Mouse (Mus musculus) Muller cell, postnatal 12 days (primary cell): ENCODE measurements around the gene Ndufaf2.

ENCODE experiments used
- DNase-seq: peaks from one replicate; pipeline ENCODE4 v3.0.0-alpha.2; 2015; ENCODE audit errors: inconsistent ontology term

Ndufaf2 gene

DNA sequence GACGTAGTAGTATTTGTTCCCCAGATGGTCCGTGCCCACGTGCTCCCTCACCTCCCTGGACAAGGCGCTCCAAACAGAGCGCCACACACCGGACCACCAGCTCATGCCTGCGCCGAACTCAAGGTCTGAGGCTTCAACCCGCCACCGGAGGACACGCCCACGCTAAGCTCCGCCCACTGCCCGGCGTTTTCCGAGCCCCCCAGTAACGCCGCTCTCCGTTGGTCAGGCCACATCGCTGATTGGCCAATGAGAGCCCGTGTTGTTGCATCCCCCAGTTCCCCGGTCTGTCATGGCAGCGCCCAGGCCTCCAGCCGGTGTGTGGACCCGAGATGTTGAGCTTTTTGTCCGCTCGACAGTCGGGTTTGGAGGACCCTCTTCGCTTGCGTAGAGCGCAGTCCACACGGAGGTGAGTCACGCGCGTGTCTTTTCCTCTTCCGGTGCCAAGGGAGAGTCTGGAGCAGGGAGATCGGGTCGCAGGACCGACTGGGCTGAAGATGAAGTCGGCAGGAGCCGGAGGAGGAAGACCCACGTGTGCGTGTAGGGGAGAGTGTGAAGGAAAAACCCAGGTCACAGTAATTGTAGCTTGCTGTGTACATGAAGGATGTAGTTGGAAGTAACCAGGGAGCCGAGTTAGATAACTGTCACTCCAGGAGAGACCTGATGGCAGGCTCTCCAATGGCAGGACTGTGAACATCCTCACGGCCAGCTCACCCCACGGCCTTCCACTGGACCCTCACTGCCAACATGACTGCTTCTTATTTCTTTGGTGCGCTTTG, at the start of gene Ndufaf2, which contains the start of gene Ercc8:
Gene Ndufaf2 (minus strand): TSS at position 159 of the 776 bp plus-strand sequence.
Gene Ercc8 (plus strand): TSS at position 267 of the 776 bp plus-strand sequence.
- DNase-seq = peak; percentile 95

DNA sequence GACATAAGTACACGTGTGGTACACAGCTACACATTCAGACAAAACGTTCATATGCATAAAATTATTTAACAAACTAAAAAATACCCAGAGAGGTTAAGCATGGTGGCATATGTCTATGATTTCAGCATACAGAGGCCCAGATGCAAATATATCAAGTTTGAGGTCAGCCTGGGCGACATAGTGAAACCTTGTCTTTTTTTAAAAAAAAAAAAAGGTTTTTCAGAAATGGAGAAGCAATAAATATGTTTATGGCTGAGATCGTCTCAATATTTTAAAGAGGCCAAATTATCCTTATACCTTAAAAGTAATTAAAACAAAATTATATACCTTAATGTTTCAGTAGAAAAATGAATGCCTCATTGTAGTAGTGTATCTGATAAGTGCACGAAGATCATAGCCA, 49.7 kb upstream of the Ndufaf2 start:
- DNase-seq = no peak

DNA sequence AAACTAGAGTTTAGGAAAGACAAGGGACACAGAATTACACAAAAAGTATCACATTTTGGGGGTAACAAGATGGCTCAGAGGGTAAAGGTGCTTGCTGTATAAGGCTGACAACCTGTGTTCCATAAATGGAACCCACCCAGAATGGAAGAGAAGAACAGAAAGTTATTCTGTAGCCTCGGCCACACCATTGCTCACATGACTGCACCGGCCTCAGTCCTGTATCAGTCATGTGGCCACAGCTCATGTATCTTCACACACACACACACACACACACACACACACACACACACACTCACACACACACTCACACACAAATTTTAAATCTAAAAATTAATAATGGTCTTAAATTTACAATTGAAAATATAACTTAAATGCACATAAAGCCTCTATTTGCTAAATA, 49.0 kb upstream of the Ndufaf2 start:
- no peak for DNase-seq

DNA sequence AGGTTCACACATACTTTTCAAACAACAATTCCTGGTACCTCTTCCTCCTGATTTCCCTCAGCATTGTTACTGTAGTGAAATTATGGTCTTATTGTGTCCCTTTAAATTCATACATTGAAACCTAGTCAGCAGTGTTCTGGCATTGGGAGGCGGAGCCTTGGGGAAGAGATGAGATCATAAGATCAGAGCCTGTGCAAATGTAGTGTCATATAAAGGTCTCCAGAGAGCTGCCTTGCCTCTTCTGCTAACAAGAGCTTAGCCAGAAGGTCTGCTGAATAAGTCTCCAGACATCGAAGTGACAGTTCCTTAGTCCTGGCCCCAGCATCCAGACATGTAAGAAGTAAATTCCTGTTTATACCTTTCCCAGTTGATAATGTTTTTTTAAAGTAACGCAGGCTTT, 46.4 kb upstream of the Ndufaf2 start:
- no peak for DNase-seq

DNA sequence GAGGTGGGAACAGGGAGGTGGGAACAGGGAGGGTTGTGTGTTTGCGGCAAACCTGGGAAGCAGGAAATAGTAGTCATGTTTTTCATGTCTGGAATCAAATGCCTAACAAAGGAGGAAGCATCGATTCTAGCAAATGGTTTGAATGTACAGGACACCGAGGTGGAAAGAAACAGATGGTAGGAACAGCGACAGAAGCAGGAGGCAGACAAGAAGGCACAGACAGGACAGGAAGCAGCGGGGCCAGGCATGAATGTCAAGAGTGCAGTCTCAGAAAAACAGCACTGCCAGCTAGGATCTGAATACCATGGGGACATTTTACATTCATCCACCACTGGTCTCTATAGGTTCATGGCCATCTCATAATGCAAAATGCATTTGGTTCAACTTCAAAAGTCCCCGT, 37.1 kb upstream of the Ndufaf2 start:
- DNase-seq = no peak

DNA sequence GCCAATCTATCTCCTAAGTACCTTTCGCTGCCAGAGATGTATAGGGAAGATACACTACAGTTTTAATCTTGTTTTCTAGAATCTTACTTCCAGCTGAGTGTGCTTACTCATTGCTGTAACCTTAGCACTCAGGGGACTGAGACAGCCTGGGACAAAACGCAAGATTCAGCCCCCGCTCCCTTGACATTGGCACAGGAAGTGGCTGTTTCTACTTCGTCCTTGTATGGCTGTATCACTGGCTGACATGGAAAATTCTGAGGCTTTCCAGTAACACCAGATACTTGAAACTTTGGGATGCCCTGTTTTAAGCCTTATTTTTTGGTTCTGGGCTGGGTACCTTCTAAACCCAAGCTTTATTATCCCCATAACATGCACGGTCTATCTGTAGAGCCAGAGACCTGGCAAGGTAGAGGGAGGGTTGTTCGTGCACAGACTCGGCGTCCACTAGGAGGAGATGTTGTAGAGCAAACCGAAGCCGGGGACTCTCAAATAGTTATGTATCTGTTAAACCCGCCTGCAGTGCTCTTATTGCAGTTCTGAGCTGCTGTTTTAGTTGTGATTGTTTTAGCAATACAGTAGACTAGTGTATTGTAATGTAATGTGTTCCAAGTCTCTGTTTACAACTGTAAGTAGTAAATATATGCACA, 32.8 kb upstream of the Ndufaf2 start:
- peak; percentile 36 for DNase-seq

DNA sequence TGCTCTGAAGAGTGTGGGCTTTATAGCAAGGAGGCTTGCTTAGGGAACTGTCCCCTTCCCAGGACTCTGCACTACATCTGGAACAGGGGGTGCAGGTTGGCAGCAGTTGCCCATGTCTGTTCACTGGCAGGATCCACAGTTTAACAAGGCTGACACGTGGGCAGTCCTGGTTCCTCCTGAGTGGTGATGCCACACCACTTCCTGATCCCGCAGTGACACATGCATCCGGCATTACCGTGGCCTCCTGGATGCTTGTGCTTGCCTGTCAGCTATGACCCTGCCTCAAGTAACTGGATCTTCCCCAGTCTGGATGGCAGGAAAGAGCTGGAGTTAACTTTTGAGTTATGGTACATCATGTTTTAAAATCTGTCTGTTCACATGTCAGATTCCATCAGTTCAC, 29.6 kb upstream of the Ndufaf2 start:
- DNase-seq = no peak

DNA sequence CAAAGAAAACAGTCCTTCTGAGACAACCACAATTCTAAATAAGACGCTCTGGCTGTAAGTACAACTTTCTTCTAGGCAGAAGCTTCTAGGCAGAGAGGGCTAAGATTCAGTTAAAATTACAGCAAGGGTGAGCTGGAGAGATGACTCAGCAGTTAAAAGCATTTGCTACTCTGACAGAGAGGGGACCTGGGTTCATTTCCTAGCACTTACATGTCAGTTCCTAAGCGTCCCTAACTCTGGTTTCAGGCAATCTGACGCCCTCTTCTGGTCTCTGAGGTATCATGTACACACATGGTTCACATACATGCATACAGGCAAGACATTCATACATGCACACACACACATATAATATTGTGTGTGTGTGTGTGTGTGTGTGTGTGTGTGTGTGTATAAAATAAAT, 27.1 kb upstream of the Ndufaf2 start:
- DNase-seq = no peak

DNA sequence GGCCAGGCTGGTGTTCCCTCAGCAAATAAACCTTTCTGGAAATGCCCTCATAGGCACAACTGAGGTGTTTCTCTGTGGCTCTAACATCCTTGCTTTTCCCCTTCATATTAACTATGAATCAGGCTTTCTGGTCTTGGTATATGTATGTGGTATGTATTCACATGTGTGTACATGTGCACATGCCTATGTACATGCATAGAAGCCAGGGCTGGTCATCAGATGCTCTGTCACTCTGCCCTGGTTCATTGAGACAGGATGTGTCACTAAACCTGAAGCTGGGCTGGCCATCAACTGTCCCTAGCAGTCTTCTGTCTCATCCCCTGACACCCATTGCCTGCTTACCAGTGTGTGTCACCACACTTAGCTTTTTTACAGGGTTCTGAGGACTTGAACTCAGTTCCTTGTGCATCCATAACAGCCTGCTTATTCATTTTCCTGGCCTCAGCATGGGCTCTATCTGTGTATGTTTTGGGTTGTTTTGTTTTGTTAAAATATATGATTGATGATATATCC, 26.4 kb upstream of the Ndufaf2 start:
- DNase-seq = no peak

DNA sequence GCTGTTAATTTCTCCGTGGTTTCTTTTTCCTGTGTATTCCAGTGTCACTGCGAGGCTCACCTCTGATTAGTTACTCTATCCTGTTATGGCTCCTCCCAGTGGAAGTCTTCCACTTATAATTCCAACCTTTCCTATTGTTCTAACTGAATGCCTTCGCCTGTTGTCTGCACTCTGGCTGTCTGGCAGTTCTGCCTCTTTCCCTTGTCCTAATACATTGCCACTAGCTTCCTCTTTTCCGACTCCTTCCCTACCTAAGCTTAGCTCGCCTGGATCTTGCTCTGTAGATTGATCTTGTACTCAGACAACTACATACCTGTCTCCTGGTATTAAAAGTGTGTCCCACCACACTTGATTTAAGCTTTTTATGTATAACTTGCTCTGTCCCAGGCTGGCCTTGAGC, 22.4 kb upstream of the Ndufaf2 start:
- no peak for DNase-seq

DNA sequence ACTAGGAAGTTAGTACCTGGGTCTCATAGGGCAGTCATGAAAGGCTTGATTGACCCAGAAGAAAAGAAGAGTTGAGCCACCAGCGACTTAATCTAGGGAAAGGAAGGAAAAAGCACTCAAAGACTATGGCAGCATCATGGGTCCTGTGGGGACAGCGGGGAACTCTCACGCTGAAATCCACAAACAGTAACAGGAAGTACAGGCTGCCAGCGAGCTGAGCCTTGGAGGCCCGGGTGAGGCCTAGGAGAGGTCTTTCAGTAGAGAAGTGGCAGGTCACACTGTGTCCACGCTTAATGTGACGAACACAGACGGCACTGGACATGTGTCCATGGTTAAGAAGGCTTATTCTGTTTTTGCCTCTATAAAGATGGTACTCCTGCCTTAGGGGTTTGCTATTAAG, 21.2 kb upstream of the Ndufaf2 start:
- no peak for DNase-seq

DNA sequence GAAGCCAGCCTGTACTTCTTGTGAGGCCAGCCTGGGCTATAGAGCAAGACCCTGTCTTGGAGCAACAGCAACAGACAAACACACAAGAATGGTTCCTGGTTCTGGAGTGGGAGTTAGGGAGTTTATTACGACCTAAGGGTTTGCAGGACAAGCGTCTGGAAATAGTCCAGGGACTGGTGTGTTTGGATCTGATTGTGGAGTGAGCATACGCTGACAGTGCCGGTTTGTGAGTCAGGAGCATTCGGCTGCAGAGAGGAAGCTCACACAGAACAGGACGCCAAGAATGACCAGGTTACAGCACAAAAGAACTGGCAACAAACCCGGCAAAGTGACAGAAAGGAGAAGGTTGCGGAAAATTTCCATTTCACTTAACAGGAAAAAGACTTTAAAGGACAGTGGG, 12.1 kb upstream of the Ndufaf2 start:
- no peak for DNase-seq

DNA sequence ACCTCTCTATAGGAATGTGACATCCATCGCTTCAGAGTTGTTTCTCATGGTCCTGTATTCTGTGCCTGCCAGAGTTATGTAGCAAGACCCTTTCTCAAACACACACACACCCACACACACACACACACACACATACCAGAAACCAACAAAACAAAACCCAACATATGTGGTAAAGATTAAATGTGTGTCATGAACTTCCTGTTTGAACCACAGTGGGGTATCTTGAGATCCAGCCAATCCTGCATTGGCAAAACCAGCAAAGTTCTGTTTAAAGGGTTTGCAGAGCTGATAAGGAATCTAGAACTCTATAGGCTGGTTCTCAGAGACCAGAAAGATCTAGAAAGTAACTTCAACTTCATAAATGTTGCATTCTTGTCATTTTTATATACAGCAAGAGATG, 11.6 kb upstream of the Ndufaf2 start:
- DNase-seq = no peak

DNA sequence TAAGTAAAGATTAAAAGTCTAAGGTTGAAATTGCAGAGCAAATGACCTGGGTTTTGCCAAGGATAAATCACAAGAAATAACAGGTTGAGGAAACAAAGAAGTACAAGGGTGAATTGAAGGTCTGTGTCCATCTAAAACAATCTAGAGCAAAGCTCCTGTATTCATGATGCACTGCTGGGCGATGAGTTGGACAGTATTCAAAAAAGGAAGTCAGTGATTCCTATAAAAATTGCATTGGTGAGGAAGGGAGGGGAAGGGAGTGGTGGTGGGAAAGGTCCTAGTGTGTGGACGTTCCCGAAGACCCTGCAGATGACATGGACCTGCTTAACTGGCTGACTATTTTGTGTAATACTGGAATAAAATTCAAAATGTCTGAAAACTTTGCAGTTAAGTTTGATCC, 6.2 kb upstream of the Ndufaf2 start:
- no peak for DNase-seq

DNA sequence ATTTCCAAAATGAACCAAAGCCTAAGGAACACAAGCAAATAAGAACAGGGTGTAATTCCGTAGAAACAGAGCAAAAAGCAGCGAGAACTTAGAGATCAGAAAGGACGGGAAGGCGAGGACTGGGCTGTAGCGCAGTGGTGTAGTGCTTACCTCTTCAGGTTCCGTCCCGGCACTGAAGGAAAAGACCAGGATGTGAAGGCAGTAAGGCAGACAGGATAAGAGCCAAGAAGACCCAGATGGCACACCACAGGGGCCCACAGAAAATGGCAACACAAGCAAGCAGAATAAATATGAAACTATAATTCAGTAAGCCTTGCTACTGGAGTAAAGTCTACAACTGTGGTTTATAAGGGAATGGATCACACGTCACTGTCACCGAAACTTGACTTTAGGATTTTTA, 5.5 kb upstream of the Ndufaf2 start:
- DNase-seq = no peak

DNA sequence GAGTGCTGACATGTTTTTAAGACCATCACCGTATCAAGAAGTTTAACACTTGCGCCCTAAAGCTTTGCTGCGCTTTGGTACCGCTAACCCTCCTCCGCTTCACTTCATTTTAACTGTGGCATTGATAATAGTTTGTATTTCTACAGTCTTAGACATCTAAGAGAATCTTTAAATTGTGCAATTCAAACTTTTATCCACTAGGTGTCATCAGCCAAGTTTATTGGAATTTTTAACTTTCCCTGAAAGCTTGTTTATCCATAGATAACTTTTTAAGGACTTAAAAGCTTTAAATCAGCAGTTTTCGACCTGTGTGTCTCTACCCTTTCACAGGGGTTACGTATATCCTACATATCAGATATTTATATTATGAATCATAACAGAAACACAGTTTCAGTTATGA, 1.5 kb upstream of the Ndufaf2 start:
- no peak for DNase-seq

DNA sequence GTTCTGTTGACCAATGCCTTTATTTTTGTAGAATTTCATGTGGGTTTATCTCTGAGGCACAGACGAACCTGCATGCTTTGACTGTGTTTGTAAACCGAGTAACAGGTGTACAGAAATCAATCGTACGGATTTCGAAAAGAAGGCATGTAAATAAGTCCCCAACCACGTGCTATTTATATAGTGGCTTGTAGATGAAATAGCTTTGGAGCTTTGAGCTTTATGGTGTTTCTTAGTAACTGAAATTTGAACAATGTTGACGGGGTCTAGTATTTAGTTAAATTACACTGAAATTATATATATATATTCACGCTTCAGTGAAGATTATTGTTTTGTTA, 785 bp upstream of the Ndufaf2 start:
- DNase-seq = no peak

DNA sequence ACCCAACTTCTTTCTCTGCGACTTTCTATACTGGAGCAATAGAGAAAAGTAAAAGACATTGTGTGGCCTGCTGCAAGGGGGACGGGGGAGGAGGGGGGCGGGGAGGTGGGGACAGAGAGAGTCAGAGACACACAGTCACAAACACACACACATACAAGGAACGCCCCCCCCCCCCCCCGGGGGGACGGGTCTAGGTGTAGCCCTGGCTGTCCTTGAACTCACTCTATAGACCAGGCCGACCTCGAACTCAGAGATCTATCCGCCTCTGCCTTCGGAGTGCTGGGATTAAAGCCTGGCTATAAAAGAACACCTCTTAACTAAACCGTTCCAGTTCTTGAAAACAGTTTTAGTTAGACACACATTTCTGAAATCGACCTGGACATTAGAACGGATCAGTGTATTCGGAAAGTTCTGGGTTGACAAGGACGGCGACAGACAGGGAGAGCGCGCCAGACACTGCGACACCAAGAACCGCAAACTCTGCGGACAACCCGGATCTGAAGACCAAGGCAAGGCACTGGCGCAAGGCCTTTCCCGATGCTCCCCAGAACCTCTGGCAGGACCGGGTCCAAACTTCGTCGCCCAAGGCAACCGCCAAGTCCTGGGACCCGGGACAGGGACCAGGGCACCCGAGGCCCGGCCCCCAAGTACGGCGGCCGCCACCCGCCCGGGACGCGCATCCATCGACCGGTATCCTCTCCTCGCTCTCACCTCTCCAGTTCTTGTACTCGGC, 525 bp downstream of the Ndufaf2 start:
- DNase-seq = no peak

DNA sequence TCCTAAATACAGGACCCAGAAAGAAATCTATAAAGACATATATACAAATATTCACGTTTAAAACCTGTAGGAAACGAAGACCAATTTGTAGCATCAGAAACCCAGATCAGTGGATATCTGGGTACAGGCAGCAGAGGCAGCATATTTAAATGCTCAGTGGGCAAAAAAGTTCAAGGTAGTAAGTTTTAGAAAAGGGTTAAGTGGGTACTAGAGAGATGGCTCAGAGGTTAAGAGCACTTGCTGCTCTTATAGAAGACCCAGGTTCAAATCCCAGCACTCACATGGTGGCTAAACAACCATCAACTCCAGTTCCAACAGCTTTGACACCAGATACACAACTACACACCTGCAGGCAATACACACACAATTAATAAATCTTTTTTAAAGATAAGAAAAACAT, 1.3 kb downstream of the Ndufaf2 start:
- no peak for DNase-seq

DNA sequence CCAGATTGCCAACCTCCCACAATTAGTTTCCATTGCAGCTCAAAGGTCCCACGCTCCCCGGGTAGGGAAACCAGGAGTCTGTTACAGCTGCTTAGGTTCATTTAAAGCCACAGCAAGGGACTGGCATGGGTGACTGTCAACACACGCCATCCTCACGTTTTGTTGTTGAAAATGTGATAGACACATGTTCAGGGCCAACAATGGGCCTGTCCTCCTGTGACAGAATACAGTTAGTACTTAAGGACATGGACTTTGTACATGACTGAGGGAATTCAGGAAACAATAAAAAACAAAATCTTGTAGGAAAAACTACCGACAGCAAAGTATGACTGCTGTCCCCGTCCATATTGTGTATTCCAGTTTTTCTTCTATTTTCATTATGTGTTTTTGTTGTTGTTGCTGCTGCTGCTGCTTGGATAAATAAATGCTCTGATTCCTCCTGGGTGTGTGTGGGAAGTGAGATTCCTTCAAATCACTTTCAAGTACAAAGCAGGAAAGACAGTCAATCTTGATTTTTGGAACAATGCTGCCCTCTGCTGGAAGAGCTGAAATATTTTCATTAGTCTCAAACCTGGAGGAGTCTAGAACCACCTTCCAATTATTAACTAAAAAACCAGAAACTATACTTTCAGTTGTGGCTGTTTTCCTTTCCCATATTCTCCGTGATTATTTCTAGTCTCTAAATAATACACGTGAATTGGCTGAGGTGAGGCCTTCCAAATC, 5.6 kb downstream of the Ndufaf2 start:
- peak; percentile 69 for DNase-seq

DNA sequence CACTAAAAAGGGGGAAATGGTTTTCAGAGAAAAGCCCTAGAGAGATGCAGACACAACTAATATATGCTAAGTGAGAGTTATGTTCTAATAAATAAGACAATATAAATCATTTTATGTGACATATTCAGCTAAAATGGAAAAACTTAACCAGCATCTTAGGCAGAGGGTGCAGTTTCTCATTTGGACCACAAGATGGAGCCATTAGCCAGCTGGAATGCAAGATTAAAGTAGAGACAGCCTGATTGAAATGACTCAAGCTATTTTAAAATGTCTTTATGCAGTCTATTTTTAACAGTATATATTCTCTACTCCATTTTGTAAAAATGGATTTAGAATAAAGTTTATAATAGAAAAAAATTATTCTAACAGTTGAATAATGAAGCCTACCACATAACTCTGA, 6.6 kb downstream of the Ndufaf2 start:
- DNase-seq = peak; percentile 14

DNA sequence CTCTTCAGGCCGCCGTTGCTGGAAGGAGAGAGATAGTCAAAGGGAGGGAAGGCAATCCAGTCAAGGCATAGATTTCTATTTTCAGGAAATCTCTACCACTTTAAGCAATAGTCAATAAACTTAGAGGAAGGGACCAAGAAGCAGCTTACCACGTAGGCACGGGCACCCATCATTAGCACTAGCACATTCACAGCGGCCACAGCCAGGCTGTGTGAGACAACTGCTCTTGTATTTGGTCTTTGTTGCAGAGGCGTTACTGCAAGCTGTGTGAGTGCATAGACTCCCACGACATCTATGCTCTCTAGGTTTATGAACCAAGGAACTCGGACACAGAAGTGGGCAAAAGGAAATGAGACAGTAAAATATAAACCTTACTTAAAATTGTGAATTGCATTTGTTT, 14.3 kb downstream of the Ndufaf2 start:
- DNase-seq = no peak
